Mouse (Mus musculus) MEL (cell line): ENCODE data around the gene Trmt2a. TPM values are rescaled to one million over a fixed set of nuclear protein-coding genes. Genes with fewer than 3 reads are reported as not detected.

Source experiments
- DNase-seq: peaks from one replicate; pipeline ENCODE4 v3.0.0; 2011; ENCODE audit warnings: low read depth, low spot score
- H3K27ac ChIP-seq: 2 replicates; pipeline ENCODE4 v1.5.1; 2012; ENCODE audit warnings: low read depth, mild to moderate bottlenecking, control low read depth, low read length, moderate library complexity; ENCODE audit not compliant: control insufficient read depth
- H3K27me3 ChIP-seq, 2 experiments: fragments of 150-350 bp in 1 of 2; sonication (generic) in 1 of 2; 2 replicates each; pipeline ENCODE4 v1.6.1; 2012; ENCODE audit warnings: low read length in 2 of 2, mild to moderate bottlenecking in 2 of 2, improper control_type of control experiment in 1 of 2, moderate library complexity in 1 of 2; ENCODE audit not compliant: insufficient read depth in 2 of 2, control insufficient read depth in 1 of 2
- H3K36me3 ChIP-seq, 2 experiments: 2 replicates each; pipeline ENCODE4 v1.6.1; 2012 to 2014; ENCODE audit warnings: low read length in 2 of 2, improper control_type of control experiment in 1 of 2, inconsistent platforms in 1 of 2, mild to moderate bottlenecking in 1 of 2; ENCODE audit not compliant: insufficient read depth in 2 of 2, control insufficient read depth in 1 of 2
- H3K4me1 ChIP-seq, 2 experiments: fragments of 150-350 bp in 1 of 2; sonication (generic) in 1 of 2; 2 replicates each; pipeline ENCODE4 v1.6.1; 2012; ENCODE audit warnings: low read length in 2 of 2, improper control_type of control experiment in 1 of 2, mild to moderate bottlenecking in 1 of 2; ENCODE audit not compliant: insufficient read depth in 2 of 2, control insufficient read depth in 1 of 2
- H3K4me3 ChIP-seq, 2 experiments: fragments of 150-350 bp in 1 of 2; sonication (generic) in 1 of 2; 2 replicates each; pipeline ENCODE4 v1.5.1; 2012; ENCODE audit warnings: low read depth in 2 of 2, low read length in 2 of 2, mild to moderate bottlenecking in 2 of 2, moderate library complexity in 2 of 2, control low read depth in 1 of 2, improper control_type of control experiment in 1 of 2; ENCODE audit not compliant: control insufficient read depth in 1 of 2, insufficient read depth in 1 of 2
- H3K79me2 ChIP-seq: 2 replicates; pipeline ENCODE4 v1.6.1; 2012; ENCODE audit warnings: mild to moderate bottlenecking, low read length, moderate library complexity; ENCODE audit not compliant: control insufficient read depth, poor library complexity, insufficient read depth
- H3K9ac ChIP-seq: 2 replicates; pipeline ENCODE4 v1.6.1; 2012; ENCODE audit warnings: low read depth, mild to moderate bottlenecking, control low read depth, low read length, moderate library complexity; ENCODE audit not compliant: control insufficient read depth, poor library complexity, severe bottlenecking
- H3K9me3 ChIP-seq: fragments of 150-350 bp; sonication (generic); replicated peaks from 2 replicates; pipeline ENCODE4 v1.6.1; 2012; ENCODE audit warnings: mild to moderate bottlenecking, low read length, improper control_type of control experiment, moderate library complexity; ENCODE audit not compliant: insufficient read depth
- BHLHE40 ChIP-seq: IDR thresholded peaks from 2 replicates; pipeline ENCODE4 v1.6.1; 2012; ENCODE audit warnings: low read depth, mild to moderate bottlenecking, inconsistent platforms, low read length, improper control_type of control experiment, borderline replicate concordance
- CHD1 ChIP-seq: IDR thresholded peaks from 2 replicates; pipeline ENCODE4 v1.6.1; 2012; ENCODE audit warnings: low read depth, mild to moderate bottlenecking, inconsistent platforms, low read length, improper control_type of control experiment
- CHD2 ChIP-seq: IDR thresholded peaks from 2 replicates; pipeline ENCODE4 v1.6.1; 2011; ENCODE audit warnings: low read length, improper control_type of control experiment
- CTCF ChIP-seq, 3 experiments: IDR thresholded peaks in 2 of 3; conservative IDR thresholded peaks in 1 of 3; 2 replicates each; pipeline ENCODE4 v1.5.1; 2011 to 2012; ENCODE audit warnings: low read length in 3 of 3, low read depth in 2 of 3, mild to moderate bottlenecking in 2 of 3, improper control_type of control experiment in 1 of 3, inconsistent platforms in 1 of 3, mixed read lengths in 1 of 3, moderate library complexity in 1 of 3; ENCODE audit not compliant: control insufficient read depth in 1 of 3, insufficient read depth in 1 of 3, poor library complexity in 1 of 3, severe bottlenecking in 1 of 3
- E2F4 ChIP-seq: IDR thresholded peaks from 2 replicates; pipeline ENCODE4 v1.6.1; 2011; ENCODE audit warnings: low read depth, low read length, improper control_type of control experiment, borderline replicate concordance
- ELF1 ChIP-seq: IDR thresholded peaks from 2 replicates; pipeline ENCODE4 v1.6.1; 2014; ENCODE audit warnings: low read depth, mild to moderate bottlenecking, inconsistent platforms, low read length, improper control_type of control experiment, moderate library complexity
- EP300 ChIP-seq, 2 experiments: IDR thresholded peaks; 2 replicates each; pipeline ENCODE4 v1.6.1; 2011; ENCODE audit warnings: improper control_type of control experiment in 2 of 2, low read length in 2 of 2, low read depth in 1 of 2, mild to moderate bottlenecking in 1 of 2
- ETS1 ChIP-seq: IDR thresholded peaks from 2 replicates; pipeline ENCODE4 v1.6.1; 2012; ENCODE audit warnings: low read depth, mild to moderate bottlenecking, inconsistent platforms, low read length, improper control_type of control experiment, moderate library complexity
- GABPA ChIP-seq: IDR thresholded peaks from 2 replicates; pipeline ENCODE4 v1.6.1; 2012; ENCODE audit warnings: low read depth, mild to moderate bottlenecking, inconsistent platforms, low read length, improper control_type of control experiment, moderate library complexity
- GATA1 ChIP-seq: IDR thresholded peaks from 2 replicates; pipeline ENCODE4 v1.6.1; 2011; ENCODE audit warnings: low read depth, low read length, improper control_type of control experiment
- HCFC1 ChIP-seq: IDR thresholded peaks from 2 replicates; pipeline ENCODE4 v1.6.1; 2012; ENCODE audit warnings: low read depth, mild to moderate bottlenecking, inconsistent platforms, low read length, improper control_type of control experiment, moderate library complexity
- JUND ChIP-seq: IDR thresholded peaks from 2 replicates; pipeline ENCODE4 v1.6.1; 2011; ENCODE audit warnings: low read depth, mild to moderate bottlenecking, improper control_type of control experiment, low read length
- KAT2A ChIP-seq: conservative IDR thresholded peaks from 2 replicates; pipeline ENCODE4 v1.6.1; 2012; ENCODE audit warnings: low read depth, low read length, improper control_type of control experiment, inconsistent platforms
- MAFK ChIP-seq: IDR thresholded peaks from 2 replicates; pipeline ENCODE4 v1.6.1; 2011; ENCODE audit warnings: low read depth, mild to moderate bottlenecking, low read length, improper control_type of control experiment, borderline replicate concordance
- MAX ChIP-seq: IDR thresholded peaks from 2 replicates; pipeline ENCODE4 v1.6.1; 2011; ENCODE audit warnings: low read length, improper control_type of control experiment
- MAZ ChIP-seq: IDR thresholded peaks from 2 replicates; pipeline ENCODE4 v1.6.1; 2012; ENCODE audit warnings: low read depth, mild to moderate bottlenecking, inconsistent platforms, low read length, improper control_type of control experiment
- MEF2A ChIP-seq: IDR thresholded peaks from 2 replicates; pipeline ENCODE4 v1.6.1; 2014; ENCODE audit warnings: low read depth, mild to moderate bottlenecking, inconsistent platforms, low read length, improper control_type of control experiment; ENCODE audit not compliant: poor library complexity, insufficient replicate concordance, severe bottlenecking; ENCODE audit errors: extremely low read depth
- MXI1 ChIP-seq: IDR thresholded peaks from 2 replicates; pipeline ENCODE4 v1.6.1; 2011; ENCODE audit warnings: mild to moderate bottlenecking, low read depth, low read length, improper control_type of control experiment
- MYB ChIP-seq: IDR thresholded peaks from 2 replicates; pipeline ENCODE4 v1.6.1; 2011; ENCODE audit warnings: mild to moderate bottlenecking, low read depth, low read length, improper control_type of control experiment
- MYC ChIP-seq: IDR thresholded peaks from 2 replicates; pipeline ENCODE4 v1.6.1; 2011; ENCODE audit warnings: low read depth, mild to moderate bottlenecking, low read length, improper control_type of control experiment, moderate library complexity
- NELFE ChIP-seq: IDR thresholded peaks from 2 replicates; pipeline ENCODE4 v1.6.1; 2011; ENCODE audit warnings: low read depth, low read length, improper control_type of control experiment
- NRF1 ChIP-seq: IDR thresholded peaks from 2 replicates; pipeline ENCODE4 v1.6.1; 2014; ENCODE audit warnings: low read depth, mild to moderate bottlenecking, inconsistent platforms, low read length, improper control_type of control experiment, moderate library complexity; ENCODE audit not compliant: poor library complexity, insufficient read depth, severe bottlenecking
- POLR2A ChIP-seq, 2 experiments: IDR thresholded peaks; 2 replicates each; pipeline ENCODE4 v1.6.1; 2011 to 2012; ENCODE audit warnings: low read length in 2 of 2, mild to moderate bottlenecking in 2 of 2, control low read depth in 1 of 2, improper control_type of control experiment in 1 of 2, low read depth in 1 of 2, moderate library complexity in 1 of 2; ENCODE audit not compliant: control insufficient read depth in 1 of 2, insufficient read depth in 1 of 2, poor library complexity in 1 of 2
- POLR2AphosphoS2 ChIP-seq: IDR thresholded peaks from 2 replicates; pipeline ENCODE4 v1.6.1; 2011; ENCODE audit warnings: low read length, improper control_type of control experiment
- POLR2AphosphoS5 ChIP-seq: IDR thresholded peaks from 2 replicates; pipeline ENCODE4 v1.6.1; 2012; ENCODE audit warnings: low read depth, borderline replicate concordance, mild to moderate bottlenecking, inconsistent platforms, low read length, moderate library complexity, mixed read lengths
- RAD21 ChIP-seq: IDR thresholded peaks from 2 replicates; pipeline ENCODE4 v1.6.1; 2011; ENCODE audit warnings: mild to moderate bottlenecking, low read depth, low read length, improper control_type of control experiment
- RCOR1 ChIP-seq: IDR thresholded peaks from 2 replicates; pipeline ENCODE4 v1.6.1; 2012; ENCODE audit warnings: low read depth, mild to moderate bottlenecking, inconsistent platforms, low read length, improper control_type of control experiment
- SMC3 ChIP-seq: IDR thresholded peaks from 2 replicates; pipeline ENCODE4 v1.6.1; 2011; ENCODE audit warnings: low read depth, low read length, improper control_type of control experiment
- TAL1 ChIP-seq: IDR thresholded peaks from 2 replicates; pipeline ENCODE4 v1.6.1; 2012; ENCODE audit warnings: mild to moderate bottlenecking, inconsistent platforms, low read length, moderate library complexity, mixed read lengths
- TBP ChIP-seq: IDR thresholded peaks from 2 replicates; pipeline ENCODE4 v1.8.0; 2011; ENCODE audit warnings: low read depth, low read length, improper control_type of control experiment
- TCF12 ChIP-seq: IDR thresholded peaks from 2 replicates; pipeline ENCODE4 v1.6.1; 2014; ENCODE audit warnings: low read depth, mild to moderate bottlenecking, inconsistent platforms, low read length, improper control_type of control experiment, moderate library complexity
- UBTF ChIP-seq: IDR thresholded peaks from 2 replicates; pipeline ENCODE4 v1.6.1; 2012; ENCODE audit warnings: low read depth, mild to moderate bottlenecking, inconsistent platforms, low read length, improper control_type of control experiment, moderate library complexity, borderline replicate concordance; ENCODE audit not compliant: insufficient read depth
- USF1 ChIP-seq: IDR thresholded peaks from 2 replicates; pipeline ENCODE4 v1.6.1; 2014; ENCODE audit warnings: low read depth, mild to moderate bottlenecking, inconsistent platforms, low read length, improper control_type of control experiment, moderate library complexity
- ZC3H11A ChIP-seq: IDR thresholded peaks from 2 replicates; pipeline ENCODE4 v1.6.1; 2012; ENCODE audit warnings: low read depth, mild to moderate bottlenecking, inconsistent platforms, low read length, improper control_type of control experiment
- ZKSCAN1 ChIP-seq: IDR thresholded peaks from 2 replicates; pipeline ENCODE4 v1.6.1; 2012; ENCODE audit warnings: low read depth, mild to moderate bottlenecking, inconsistent platforms, low read length, improper control_type of control experiment, moderate library complexity
- ZMIZ1 ChIP-seq: IDR thresholded peaks from 2 replicates; pipeline ENCODE4 v1.6.1; 2012; ENCODE audit warnings: low read depth, mild to moderate bottlenecking, inconsistent platforms, low read length, improper control_type of control experiment, moderate library complexity
- ZNF384 ChIP-seq: IDR thresholded peaks from 2 replicates; pipeline ENCODE4 v1.6.1; 2012; ENCODE audit warnings: low read depth, mild to moderate bottlenecking, inconsistent platforms, low read length, improper control_type of control experiment
- polyA plus RNA-seq, 2 experiments: library from polyadenylated mRNA; stranded (reverse) in 1 of 2; unstranded in 1 of 2; fragments of >175 nt in 1 of 2; fragments of >200 nt in 1 of 2; gene quantifications; 2 replicates each; pipeline versions ENCODE4 v1.2.1 to v1.2.4; 2012; ENCODE audit warnings: low replicate concordance in 2 of 2, low read depth in 1 of 2; ENCODE audit not compliant: insufficient read length in 2 of 2, insufficient read depth in 1 of 2, missing spikeins in 1 of 2
- total RNA-seq: library from RNA; depleted of rRNA; stranded (reverse); fragments of 300-350 nt; gene quantifications from 2 replicates; pipeline ENCODE4 v1.2.3, GENCODE M21; 2012

The Trmt2a gene
- total and polyA plus RNA-seq, 3 experiments = 178 to 185 TPM; not detected in 1

DNA sequence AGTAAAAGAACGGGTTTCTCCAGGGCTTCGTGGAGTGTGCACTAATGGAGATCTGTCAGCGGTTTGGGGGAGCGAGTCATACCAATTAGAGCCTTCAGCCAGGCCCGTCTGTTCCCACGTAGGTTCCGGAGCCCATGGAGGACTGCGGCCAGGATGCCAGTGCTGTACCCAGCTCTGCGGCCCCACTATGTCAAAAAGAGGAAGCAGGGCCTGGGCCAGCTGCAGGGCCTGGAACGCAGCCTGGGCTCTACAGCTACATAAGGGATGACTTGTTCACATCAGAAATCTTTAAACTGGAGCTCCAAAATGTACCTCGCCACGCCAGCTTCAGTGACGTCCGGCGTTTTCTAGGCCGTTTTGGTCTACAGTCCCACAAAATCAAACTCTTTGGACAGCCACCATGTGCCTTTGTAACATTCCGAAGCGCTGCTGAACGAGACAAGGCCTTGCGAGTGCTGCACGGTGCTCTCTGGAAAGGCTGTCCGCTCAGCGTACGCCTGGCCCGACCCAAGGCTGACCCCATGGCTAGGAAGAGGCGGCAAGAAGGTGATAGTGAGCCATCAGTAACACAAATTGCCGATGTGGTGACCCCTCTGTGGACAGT lies 987 bp downstream of the Trmt2a start:
- Histone ChIP-seq H3K27ac (peak overlapping the region; percentile 88), H3K4me3 (peak overlapping the region; percentile 53 to 94), H3K27me3 (no peaks in the 10 kb centered on the region), H3K36me3 (peaks cover 38 to 44% of the 10 kb centered on the region in 2 experiments), H3K79me2 (peaks cover 62% of the 10 kb centered on the region), H3K9ac (peak overlapping the region; percentile 93), H3K9me3 (no peaks in the 10 kb centered on the region), H3K4me1 (peaks cover 4 to 18% of the 10 kb centered on the region in 2 experiments; a peak in 3 of 4 replicates)
- peak; percentile 90 for DNase-seq
- TF ChIP-seq CHD2 (no peak), TBP (peak; percentile 24; the same call in 1 of the 2 replicates), CHD1 (0 out of 2 replicates have a peak, but pooled peaks have one; percentile 21), SMC3 (no peak), ELF1 (no peak), MYB (no peak), TAL1 (no peak), RAD21 (no peak), GATA1 (no peak), HCFC1 (peak; percentile 61; the same call in 1 of the 2 replicates), ZMIZ1 (no peak), BHLHE40 (no peak), USF1 (no peak), E2F4 (no peak), KAT2A (no peak), MAFK (no peak), MEF2A (no peak), RCOR1 (no peak), JUND (no peak), MYC (no peak), POLR2A (IDR thresholded peaks at IDR 0.05; ENCODE audit: control insufficient read depth in 1 of 2, insufficient read depth in 1 of 2, low read depth in 1 of 2, low read length in 2 of 2, poor library complexity in 1 of 2) (peak in 1 of 2 experiments; percentile 11; a peak in 1 of 4 replicates), TCF12 (0 out of 2 replicates have a peak, but pooled peaks have one; percentile 10), NELFE (no peak), GABPA (no peak), MXI1 (no peak), ZNF384 (no peak), ZKSCAN1 (peak; percentile 87), NRF1 (no peak), MAX (no peak), EP300 (IDR thresholded peaks at IDR 0.05; ENCODE audit: low read depth in 1 of 2, low read length in 2 of 2) (no peak), MAZ (no peak), POLR2AphosphoS2 (peak; percentile 82), CTCF (IDR thresholded peaks at IDR 0.05 in 2 of 3, conservative IDR thresholded peaks at IDR 0.05 in 1 of 3; ENCODE audit: control insufficient read depth in 1 of 3, insufficient read depth in 1 of 3, low read depth in 2 of 3, low read length in 3 of 3, poor library complexity in 1 of 3, severe bottlenecking in 1 of 3) (no peak), ETS1 (peak; percentile 64), UBTF (no peak), ZC3H11A (no peak), POLR2AphosphoS5 (no peak; the same call in 1 of the 2 replicates)
